Mouse (Mus musculus): ENCODE results near the gene Atp6v0b. TPM values are rescaled to one million over a fixed set of nuclear protein-coding genes. Genes with fewer than 3 reads are reported as not detected.
A peak's percentile ranks its signal among the peaks of the same experiment; 100 is the strongest.

The Atp6v0b gene
- polyA plus RNA-seq, 1 experiment from 2014 or later = 224 TPM

- Histone ChIP-seq H3K4me3 (replicated peaks; ENCODE audit: low read length) (no peak overlapping the region), H3K4me1 (ENCODE audit: control insufficient read depth, insufficient read depth, low read length) (no peaks in the 10 kb centered on the region), H3K4me2 (ENCODE audit: low read depth, low read length) (no peak overlapping the region), H3K9me3 (replicated peaks; ENCODE audit: control insufficient read depth, low read length) (no peaks in the 10 kb centered on the region), H3K9ac (ENCODE audit: low read length) (no peak overlapping the region), H3K27ac (ENCODE audit: low read length) (no peak overlapping the region), H3K27me3 (ENCODE audit: control insufficient read depth, insufficient read depth, low read length) (no peaks in the 10 kb centered on the region), H3K36me3 (ENCODE audit: control insufficient read depth, insufficient read depth, low read length) (no peaks in the 10 kb centered on the region; the same call in 1 of the 2 replicates)
- ATAC-seq (ENCODE audit: insufficient read depth, low FRiP score) = no peak
- WGBS = 85% methylated on average over 9 of the region's 9 CpGs
Observed at GRCm38 (mm10) chr4:117855146-117855545, 32.0 kb downstream of the Atp6v0b start.

GRCm38 (mm10) chr4:117852152-117852868 is 34.8 kb downstream of the Atp6v0b start:
- H3K9me3 ChIP-seq (replicated peaks; ENCODE audit: control insufficient read depth, low read length) = no peaks in the 10 kb centered on the region
- no peak overlapping the region for H3K9ac ChIP-seq (ENCODE audit: low read length)
- no peaks in the 10 kb centered on the region for H3K27me3 ChIP-seq (ENCODE audit: control insufficient read depth, insufficient read depth, low read length)
- no peaks in the 10 kb centered on the region; the same call in 1 of the 2 replicates for H3K36me3 ChIP-seq (ENCODE audit: control insufficient read depth, insufficient read depth, low read length)
- H3K4me3 ChIP-seq (replicated peaks; ENCODE audit: low read length) = no peak overlapping the region
- no peak overlapping the region for H3K27ac ChIP-seq (ENCODE audit: low read length)
- WGBS = 76% methylated on average over 10 of the region's 10 CpGs
- ATAC-seq (ENCODE audit: insufficient read depth, low FRiP score) = no peak
- no peak overlapping the region for H3K4me2 ChIP-seq (ENCODE audit: low read depth, low read length)
- H3K4me1 ChIP-seq (ENCODE audit: control insufficient read depth, insufficient read depth, low read length) = no peaks in the 10 kb centered on the region

- H3K27ac ChIP-seq (ENCODE audit: low read length) = no peak overlapping the region
- no peaks in the 10 kb centered on the region for H3K4me1 ChIP-seq (ENCODE audit: control insufficient read depth, insufficient read depth, low read length)
- H3K9ac ChIP-seq (ENCODE audit: low read length) = no peak overlapping the region
- ATAC-seq (ENCODE audit: insufficient read depth, low FRiP score) = no peak
- H3K36me3 ChIP-seq (ENCODE audit: control insufficient read depth, insufficient read depth, low read length) = no peaks in the 10 kb centered on the region
- no peaks in the 10 kb centered on the region for H3K9me3 ChIP-seq (replicated peaks; ENCODE audit: control insufficient read depth, low read length)
- H3K4me3 ChIP-seq (replicated peaks; ENCODE audit: low read length) = no peak overlapping the region
- H3K4me2 ChIP-seq (ENCODE audit: low read depth, low read length) = no peak overlapping the region
- H3K27me3 ChIP-seq (ENCODE audit: control insufficient read depth, insufficient read depth, low read length) = no peaks in the 10 kb centered on the region
- WGBS = 76% methylated on average over 7 of the region's 7 CpGs
Observed at GRCm38 (mm10) chr4:117850871-117851270, 36.3 kb downstream of the Atp6v0b start.

GRCm38 (mm10) chr4:117850176-117850575 is 37.0 kb downstream of the Atp6v0b start:
- ATAC-seq (ENCODE audit: insufficient read depth, low FRiP score) = no peak

GRCm38 (mm10) chr4:117849506-117849905 is 37.6 kb downstream of the Atp6v0b start:
- Histone ChIP-seq H3K9ac (ENCODE audit: low read length) (no peak overlapping the region), H3K4me1 (ENCODE audit: control insufficient read depth, insufficient read depth, low read length) (no peaks in the 10 kb centered on the region), H3K9me3 (replicated peaks; ENCODE audit: control insufficient read depth, low read length) (no peaks in the 10 kb centered on the region), H3K36me3 (ENCODE audit: control insufficient read depth, insufficient read depth, low read length) (no peaks in the 10 kb centered on the region), H3K4me2 (ENCODE audit: low read depth, low read length) (no peak overlapping the region), H3K4me3 (replicated peaks; ENCODE audit: low read length) (no peak overlapping the region), H3K27me3 (ENCODE audit: control insufficient read depth, insufficient read depth, low read length) (no peaks in the 10 kb centered on the region), H3K27ac (ENCODE audit: low read length) (no peak overlapping the region)
- WGBS = 74% methylated on average over 5 of the region's 5 CpGs
- no peak for ATAC-seq (ENCODE audit: insufficient read depth, low FRiP score)

More at GRCm38 (mm10) chr4:117850176-117850575, 37.0 kb downstream of the Atp6v0b start:
- WGBS = 82% methylated on average over 7 of the region's 7 CpGs
- Histone ChIP-seq H3K36me3 (ENCODE audit: control insufficient read depth, insufficient read depth, low read length) (no peaks in the 10 kb centered on the region), H3K4me1 (ENCODE audit: control insufficient read depth, insufficient read depth, low read length) (no peaks in the 10 kb centered on the region), H3K9me3 (replicated peaks; ENCODE audit: control insufficient read depth, low read length) (no peaks in the 10 kb centered on the region), H3K4me2 (ENCODE audit: low read depth, low read length) (no peak overlapping the region), H3K9ac (ENCODE audit: low read length) (no peak overlapping the region), H3K27ac (ENCODE audit: low read length) (no peak overlapping the region), H3K27me3 (ENCODE audit: control insufficient read depth, insufficient read depth, low read length) (no peaks in the 10 kb centered on the region), H3K4me3 (replicated peaks; ENCODE audit: low read length) (no peak overlapping the region)

GRCm38 (mm10) chr4:117849063-117849462 is 38.1 kb downstream of the Atp6v0b start:
- Histone ChIP-seq H3K9ac (ENCODE audit: low read length) (no peak overlapping the region), H3K9me3 (replicated peaks; ENCODE audit: control insufficient read depth, low read length) (no peaks in the 10 kb centered on the region), H3K4me1 (ENCODE audit: control insufficient read depth, insufficient read depth, low read length) (no peaks in the 10 kb centered on the region), H3K4me3 (replicated peaks; ENCODE audit: low read length) (no peak overlapping the region), H3K27me3 (ENCODE audit: control insufficient read depth, insufficient read depth, low read length) (no peaks in the 10 kb centered on the region), H3K27ac (ENCODE audit: low read length) (no peak overlapping the region), H3K36me3 (ENCODE audit: control insufficient read depth, insufficient read depth, low read length) (no peaks in the 10 kb centered on the region), H3K4me2 (ENCODE audit: low read depth, low read length) (no peak overlapping the region)
- WGBS = 68% methylated on average over 17 of the region's 17 CpGs
- ATAC-seq (ENCODE audit: insufficient read depth, low FRiP score) = no peak

GRCm38 (mm10) chr4:117847011-117847410 is 40.1 kb downstream of the Atp6v0b start:
- Histone ChIP-seq H3K9ac (ENCODE audit: low read length) (peak overlapping the region; percentile 23; the same call in 1 of the 2 replicates), H3K36me3 (ENCODE audit: control insufficient read depth, insufficient read depth, low read length) (no peaks in the 10 kb centered on the region), H3K27me3 (ENCODE audit: control insufficient read depth, insufficient read depth, low read length) (no peaks in the 10 kb centered on the region), H3K9me3 (replicated peaks; ENCODE audit: control insufficient read depth, low read length) (no peaks in the 10 kb centered on the region), H3K27ac (ENCODE audit: low read length) (0 out of 2 replicates have a peak overlapping the region, but pooled peaks have one; percentile 16), H3K4me1 (ENCODE audit: control insufficient read depth, insufficient read depth, low read length) (no peaks in the 10 kb centered on the region), H3K4me2 (ENCODE audit: low read depth, low read length) (no peak overlapping the region), H3K4me3 (replicated peaks; ENCODE audit: low read length) (no peak overlapping the region)
- ATAC-seq (ENCODE audit: insufficient read depth, low FRiP score) = no peak; the same call in 1 of the 2 replicates
- 55% methylated on average over 2 of the region's 2 CpGs for WGBS

- Histone ChIP-seq H3K9ac (ENCODE audit: low read length) (no peak overlapping the region), H3K4me2 (ENCODE audit: low read depth, low read length) (no peak overlapping the region), H3K9me3 (replicated peaks; ENCODE audit: control insufficient read depth, low read length) (no peaks in the 10 kb centered on the region), H3K4me1 (ENCODE audit: control insufficient read depth, insufficient read depth, low read length) (peaks cover 6% of the 10 kb centered on the region; the same call in 1 of the 2 replicates), H3K27me3 (ENCODE audit: control insufficient read depth, insufficient read depth, low read length) (no peaks in the 10 kb centered on the region), H3K36me3 (ENCODE audit: control insufficient read depth, insufficient read depth, low read length) (no peaks in the 10 kb centered on the region), H3K4me3 (replicated peaks; ENCODE audit: low read length) (no peak overlapping the region), H3K27ac (ENCODE audit: low read length) (no peak overlapping the region)
- no peak for ATAC-seq (ENCODE audit: insufficient read depth, low FRiP score)
- 96% methylated on average over 4 of the region's 4 CpGs for WGBS
Observed at GRCm38 (mm10) chr4:117846261-117846660, 40.9 kb downstream of the Atp6v0b start.

GRCm38 (mm10) chr4:117845316-117845715 is 41.8 kb downstream of the Atp6v0b start:
- Histone ChIP-seq H3K9ac (ENCODE audit: low read length) (no peak overlapping the region), H3K27me3 (ENCODE audit: control insufficient read depth, insufficient read depth, low read length) (no peaks in the 10 kb centered on the region), H3K4me1 (ENCODE audit: control insufficient read depth, insufficient read depth, low read length) (peaks cover 15% of the 10 kb centered on the region), H3K27ac (ENCODE audit: low read length) (no peak overlapping the region), H3K4me3 (replicated peaks; ENCODE audit: low read length) (no peak overlapping the region), H3K4me2 (ENCODE audit: low read depth, low read length) (no peak overlapping the region), H3K36me3 (ENCODE audit: control insufficient read depth, insufficient read depth, low read length) (no peaks in the 10 kb centered on the region), H3K9me3 (replicated peaks; ENCODE audit: control insufficient read depth, low read length) (no peaks in the 10 kb centered on the region)
- ATAC-seq (ENCODE audit: insufficient read depth, low FRiP score) = no peak
- WGBS = 88% methylated on average over 11 of the region's 11 CpGs

Measured in stomach, embryonic 16.5 days (tissue).